Mouse (Mus musculus) adrenal gland, postnatal 36 days (tissue): Measurements from ENCODE around the gene Cers5. TPM values are rescaled to one million over a fixed set of nuclear protein-coding genes. Genes with fewer than 3 reads are reported as not detected.
"Not testable (repeated sequence)": the region's sequence is repeated elsewhere in the genome, so short reads cannot be mapped to it uniquely, and the experiment has no call there.

ENCODE experiments used
- DNase-seq, 2 experiments: peaks; one replicate each; pipeline ENCODE4 v3.0.0; 2021; ENCODE audit warnings: mixed read lengths in 1 of 2
- long read RNA-seq, 2 experiments: library from polyadenylated mRNA; stranded (forward); transcript quantifications; one replicate each; pipeline ENCODE4 v2.0.0; 2021; ENCODE audit warnings: borderline sequencing depth in 2 of 2
- total RNA-seq, 2 experiments: library from RNA; stranded (reverse); gene quantifications; 2 replicates each; pipeline ENCODE4 v1.2.3; 2021

Gene Cers5
- total RNA-seq, result 10 to 100 TPM; 49.1 to 56.1 TPM
- long read RNA-seq, experiment 1, transcript Cers5-202 (11 exons, 2,775 nt), result minor isoform, 6 of 169 reads
- long read RNA-seq, experiment 1, transcript Cers5-201 (10 exons, 2,096 nt), result major isoform, 107 of 169 reads
- long read RNA-seq, experiment 1, partial matches to known transcripts, result 2 of 169 reads
- long read RNA-seq, experiment 1, other reads (novel, unspliced or antisense), result 54 of 169 reads
- long read RNA-seq, experiment 2, transcript Cers5-201 (10 exons, 2,096 nt), result major isoform, 21 of 33 reads
- long read RNA-seq, experiment 2, partial matches to known transcripts, result 0 of 33 reads
- long read RNA-seq, experiment 2, other reads (novel, unspliced or antisense), result 10 of 33 reads

GRCm38 (mm10) chr15:99772881-99772924 lies at the start of gene Cers5:
Gene Cers5 (minus strand): TSS chr15:99772885.
- not testable (repeated sequence) for DNase-seq

- peak; percentile 27 to 47 for DNase-seq
Measured at GRCm38 (mm10) chr15:99819621-99820279, 47.1 kb upstream of the Cers5 start.

- DNase-seq, result no peak
Measured at GRCm38 (mm10) chr15:99819109-99819440, 46.4 kb upstream of the Cers5 start.

- peak; percentile 22 to 37 for DNase-seq
Measured at GRCm38 (mm10) chr15:99818321-99819108, 45.8 kb upstream of the Cers5 start.

- DNase-seq, result no peak
Measured at GRCm38 (mm10) chr15:99817343-99818235, 44.9 kb upstream of the Cers5 start.

GRCm38 (mm10) chr15:99815999-99816398 lies 43.3 kb upstream of the Cers5 start:
- no peak for DNase-seq

- DNase-seq, result peak; percentile 27 to 49
Measured at GRCm38 (mm10) chr15:99814554-99815260, 42.0 kb upstream of the Cers5 start.

GRCm38 (mm10) chr15:99813639-99814038 lies 41.0 kb upstream of the Cers5 start:
- no peak for DNase-seq

GRCm38 (mm10) chr15:99812097-99812496 lies 39.4 kb upstream of the Cers5 start:
- DNase-seq, result no peak

- peak in 1 of 2 experiments; percentile 16 for DNase-seq
Measured at GRCm38 (mm10) chr15:99807776-99808735, 35.4 kb upstream of the Cers5 start.

- peak in 1 of 2 experiments; percentile 12 for DNase-seq
Measured at GRCm38 (mm10) chr15:99806171-99806570, 33.5 kb upstream of the Cers5 start.

GRCm38 (mm10) chr15:99805673-99806072 lies 33.0 kb upstream of the Cers5 start:
- no peak for DNase-seq

- DNase-seq, result peak; percentile 18 to 44
Measured at GRCm38 (mm10) chr15:99803186-99803644, 30.5 kb upstream of the Cers5 start.

GRCm38 (mm10) chr15:99801885-99802572 lies 29.3 kb upstream of the Cers5 start:
- DNase-seq, result no peak

GRCm38 (mm10) chr15:99799706-99800105 lies 27.0 kb upstream of the Cers5 start:
- no peak for DNase-seq

GRCm38 (mm10) chr15:99797898-99798297 lies 25.2 kb upstream of the Cers5 start:
- DNase-seq, result no peak

GRCm38 (mm10) chr15:99796735-99797134 lies 24.1 kb upstream of the Cers5 start:
- no peak for DNase-seq

- DNase-seq, result no peak
Measured at GRCm38 (mm10) chr15:99796066-99796465, 23.4 kb upstream of the Cers5 start.

GRCm38 (mm10) chr15:99792221-99792815 lies 19.6 kb upstream of the Cers5 start:
- DNase-seq, result no peak
